13 mouse cellular contexts compared by ENCODE assay signal in genomic region chr5:100760049-100760663, GRCm38 (mm10).
"Had no signal": no experiment of that assay in that cellular context is flagged by ENCODE, and none has a peak within 500 bp of the region (broad histone marks: within the 10 kb centered on the region; RNA-seq: fewer than 3 reads in every experiment).

No protein-coding gene starts in this region.

- H3K4me2 ChIP-seq: limb, embryonic 13.5 days; midbrain, embryonic 13.5 days; neural tube, embryonic 15.5 days had no signal

- DNase-seq: kidney, adult 18-20 months; kidney, postnatal 25 days; layer of hippocampus, adult 9-11 months; left cerebral cortex, postnatal 4 days; lung, adult 18-20 months; right cerebral cortex, postnatal 25 days; thymus, adult 2 months; thymus, postnatal 25 days had no signal

- H3K27me3 ChIP-seq: limb, embryonic 13.5 days; midbrain, embryonic 13.5 days; neural tube, embryonic 15.5 days had no signal

- H3K9ac ChIP-seq: limb, embryonic 13.5 days; liver, embryonic 14.5 days; midbrain, embryonic 13.5 days; neural tube, embryonic 15.5 days had no signal

- H3K27ac ChIP-seq: limb, embryonic 13.5 days; liver, embryonic 14.5 days; midbrain, embryonic 13.5 days; neural tube, embryonic 15.5 days had no signal

- H3K4me3 ChIP-seq: limb, embryonic 13.5 days; midbrain, embryonic 13.5 days; myocyte; neural tube, embryonic 15.5 days had no signal

- ATAC-seq: midbrain, embryonic 13.5 days had no signal

- H3K9me3 ChIP-seq: limb, embryonic 13.5 days; midbrain, embryonic 13.5 days; neural tube, embryonic 15.5 days had no signal

- H3K4me1 ChIP-seq: limb, embryonic 13.5 days; midbrain, embryonic 13.5 days; neural tube, embryonic 15.5 days had no signal
